Mouse (Mus musculus) stomach, postnatal 0 days (tissue): Measurements from ENCODE around the gene Arl2bp.
A peak's percentile ranks its signal among the peaks of the same experiment; 100 is the strongest.

Source experiments
- CTCF ChIP-seq: IDR thresholded peaks from 2 replicates; pipeline ENCODE4 v1.5.1; 2016; ENCODE audit warnings: antibody characterized with exemption, low read depth, mild to moderate bottlenecking, moderate library complexity
- EP300 ChIP-seq: optimal IDR thresholded peaks from 2 replicates; pipeline ENCODE3; 2016; ENCODE audit warnings: antibody characterized with exemption

- TF ChIP-seq EP300 (no peak), CTCF (peak; percentile 49)
Measured at GRCm38 (mm10) chr8:94680414-94680813, 14.0 kb downstream of the Arl2bp start.
